Mouse (Mus musculus) erythroblast, embryonic 14.5 days (primary cell): Measurements from ENCODE around the gene Obp2a.

ENCODE experiments used
- GATA1 ChIP-seq: IDR thresholded peaks from 2 replicates; pipeline ENCODE4 v1.6.1; 2012; ENCODE audit warnings: low read length, inconsistent platforms, mixed read lengths
- TAL1 ChIP-seq: IDR thresholded peaks from 3 replicates; pipeline ENCODE4 v1.6.1; 2012; ENCODE audit warnings: low read length, inconsistent platforms, mixed read lengths

- TF ChIP-seq GATA1: no peak
- no peak for TF ChIP-seq TAL1
Observed at GRCm38 (mm10) chr2:25703706-25704105, 3.9 kb downstream of the Obp2a start.
